Comparison of ENCODE assay signal across 8 mouse cellular contexts in genomic region chr5:107987835-107988251, GRCm38 (mm10). TPM values are rescaled to one million over a fixed set of nuclear protein-coding genes. Genes with fewer than 3 reads are reported as not detected.
DNase-seq lines count a peak whose midpoint lies in the region; ATAC-seq and TF ChIP-seq lines count a peak whose summit lies in the region.

No protein-coding gene starts in this region.

- no peaks in the 10 kb centered on the region for H3K27me3 ChIP-seq in heart, embryonic 12.5 days (replicated peaks)
- no peaks in the 10 kb centered on the region for H3K27me3 ChIP-seq in forebrain, embryonic 13.5 days
- H3K27me3 ChIP-seq in limb, embryonic 14.5 days (ENCODE audit: control insufficient read depth, insufficient read depth, low read length): no peaks in the 10 kb centered on the region
- no peaks in the 10 kb centered on the region for H3K27me3 ChIP-seq in myocyte (ENCODE audit: control insufficient read depth, insufficient read depth, insufficient read length)

- no peak for ATAC-seq in heart, embryonic 12.5 days (ENCODE audit: insufficient number of reproducible peaks, low FRiP score)
- no peak for ATAC-seq in forebrain, embryonic 13.5 days
- no peak for ATAC-seq in limb, embryonic 14.5 days (ENCODE audit: low FRiP score, low read depth)

- DNase-seq in heart, adult 9 months (ENCODE audit: low spot score in 2 of 2): no peak
- peak; percentile 47 for DNase-seq in Muller cell, postnatal 12 days (ENCODE audit: inconsistent ontology term)
- no peak for DNase-seq in limb, embryonic 14.5 days (ENCODE audit: low spot score)
- no peak for DNase-seq in layer of hippocampus, postnatal 10 days (ENCODE audit: low spot score in 2 of 2)
- DNase-seq in left cerebral cortex, adult 9 months (ENCODE audit: low spot score in 2 of 2): no peak

- H3K36me3 ChIP-seq in heart, embryonic 12.5 days: no peaks in the 10 kb centered on the region
- no peaks in the 10 kb centered on the region for H3K36me3 ChIP-seq in forebrain, embryonic 13.5 days (ENCODE audit: poor library complexity, severe bottlenecking)
- no peaks in the 10 kb centered on the region for H3K36me3 ChIP-seq in limb, embryonic 14.5 days (ENCODE audit: control insufficient read depth, insufficient read depth, low read length)
- H3K36me3 ChIP-seq in myocyte (ENCODE audit: control insufficient read depth, insufficient read depth): no peaks in the 10 kb centered on the region

- WGBS in heart, embryonic 12.5 days: 21% methylated on average over 5 of the region's 5 CpGs
- 20% methylated on average over 5 of the region's 5 CpGs for WGBS in forebrain, embryonic 13.5 days
- WGBS in limb, embryonic 14.5 days: 14% methylated on average over 5 of the region's 5 CpGs

- H3K27ac ChIP-seq in heart, embryonic 12.5 days (ENCODE audit: poor library complexity, severe bottlenecking): peak overlapping the region; percentile 84; the same call in 1 of the 2 replicates
- H3K27ac ChIP-seq in forebrain, embryonic 13.5 days: 0 out of 2 replicates have a peak overlapping the region, but pooled peaks have one; percentile 93
- peak overlapping the region; percentile 33; the same call in 1 of the 2 replicates for H3K27ac ChIP-seq in limb, embryonic 14.5 days (replicated peaks; ENCODE audit: low read depth, low read length)

- H3K4me2 ChIP-seq in heart, embryonic 12.5 days: peak overlapping the region; percentile 83
- peak overlapping the region; percentile 73 for H3K4me2 ChIP-seq in forebrain, embryonic 13.5 days
- H3K4me2 ChIP-seq in limb, embryonic 14.5 days (replicated peaks; ENCODE audit: low read depth, low read length, severe bottlenecking): peak overlapping the region; percentile 69
- peak overlapping the region; percentile 76 for H3K4me2 ChIP-seq in myocyte (ENCODE audit: low read depth)

- H3K79me2 ChIP-seq in myocyte (ENCODE audit: control insufficient read depth, insufficient read depth): no peaks in the 10 kb centered on the region

- peaks cover 3% of the 10 kb centered on the region; the same call in 1 of the 2 replicates for H3K4me1 ChIP-seq in heart, embryonic 12.5 days (replicated peaks)
- peaks cover 11% of the 10 kb centered on the region; the same call in 1 of the 2 replicates for H3K4me1 ChIP-seq in forebrain, embryonic 13.5 days
- H3K4me1 ChIP-seq in limb, embryonic 14.5 days (ENCODE audit: control insufficient read depth, insufficient read depth, low read length): 0 out of 2 replicates have a peak, but pooled peaks cover 4% of the 10 kb centered on the region

- no peaks in the 10 kb centered on the region for H3K9me3 ChIP-seq in heart, embryonic 12.5 days (replicated peaks)
- no peaks in the 10 kb centered on the region for H3K9me3 ChIP-seq in forebrain, embryonic 13.5 days (replicated peaks)
- no peaks in the 10 kb centered on the region for H3K9me3 ChIP-seq in limb, embryonic 14.5 days (ENCODE audit: control insufficient read depth, low read length)

- peak overlapping the region; percentile 93 for H3ac ChIP-seq in myocyte (ENCODE audit: control insufficient read depth, insufficient read length)

- peak overlapping the region; percentile 9; the same call in 1 of the 2 replicates for H3K9ac ChIP-seq in heart, embryonic 12.5 days
- H3K9ac ChIP-seq in forebrain, embryonic 13.5 days: peak overlapping the region; percentile 90
- H3K9ac ChIP-seq in limb, embryonic 14.5 days (ENCODE audit: low read depth, low read length, severe bottlenecking): peak overlapping the region; percentile 84

- H3K4me3 ChIP-seq in heart, embryonic 12.5 days: peak overlapping the region; percentile 90
- H3K4me3 ChIP-seq in forebrain, embryonic 13.5 days: peak overlapping the region; percentile 85
- H3K4me3 ChIP-seq in limb, embryonic 14.5 days (replicated peaks; ENCODE audit: low read length): peak overlapping the region; percentile 80
- peak overlapping the region; percentile 39 for H3K4me3 ChIP-seq in myocyte

- TF ChIP-seq POLR2A in limb, embryonic 14.5 days (IDR thresholded peaks at IDR 0.05; ENCODE audit: borderline replicate concordance, extremely low read depth, insufficient read depth, insufficient read length): no peak
- TF ChIP-seq POLR2A in myocyte (IDR thresholded peaks at IDR 0.05; ENCODE audit: insufficient read length, low read depth): no peak

TF ChIP-seq in myocyte, 11 proteins besides CTCF, POLR2A, EP300 and RAD21:
- no peak for TF ChIP-seq TCF3 (IDR thresholded peaks at IDR 0.05; ENCODE audit: insufficient read length, low read depth)
- TF ChIP-seq SRF (IDR thresholded peaks at IDR 0.05; ENCODE audit: control insufficient read depth, insufficient read length, low read depth): peak; percentile 91
- no peak for TF ChIP-seq MYOD1 (IDR thresholded peaks at IDR 0.05; ENCODE audit: control insufficient read depth in 1 of 3, insufficient read length in 2 of 3, low read depth in 2 of 3)

RNA-seq across cellular contexts. Expression of gene Fam69a, which starts 1.0 kb away (rescaled TPM):
- 21.0 and 22.2 TPM in 2 replicates for polyA plus RNA-seq in heart, embryonic 12.5 days (2016; fragmentation: Nextera tagmentation; extraction: Ambion mirVana)
- 23.8 and 25.5 TPM in 2 replicates for polyA plus RNA-seq in forebrain, embryonic 13.5 days (2015; fragmentation: Nextera tagmentation; extraction: Ambion mirVana)
- 6.4 and 8.9 TPM in 2 replicates for polyA plus RNA-seq in limb, embryonic 14.5 days (2012; rRNA removed)
- polyA plus RNA-seq in limb, embryonic 14.5 days (2014; fragmentation: Nextera tagmentation; extraction: Ambion mirVana): 30.1 and 31.3 TPM in 2 replicates
- 8.2 TPM for polyA plus RNA-seq in myocyte (2012; fragmentation: generic; extraction: Trizol)
- 10 to 100 TPM; 55.2 to 60.1 TPM for total RNA-seq in layer of hippocampus, postnatal 10 days (2021)

Comparison
In these comparisons a context has a peak if more than half of its experiments do, and no peak if none do; other contexts are left out.
1. H3K27ac ChIP-seq: peak in every context shown above with its lines; median percentile 93 in forebrain, embryonic 13.5 days; 84 in heart, embryonic 12.5 days; 33 in limb, embryonic 14.5 days.
2. H3K4me3 ChIP-seq: peak in every context shown above with its lines; median percentile 90 in heart, embryonic 12.5 days; 85 in forebrain, embryonic 13.5 days; 80 in limb, embryonic 14.5 days; 39 in myocyte.
3. H3K9ac ChIP-seq: peak in every context shown above with its lines; median percentile 90 in forebrain, embryonic 13.5 days; 84 in limb, embryonic 14.5 days; 9 in heart, embryonic 12.5 days.